Mouse (Mus musculus) E14TG2a.4 (cell line): ENCODE results near the gene Utp3.

Experiments
- CTCF ChIP-seq: conservative IDR thresholded peaks from 2 replicates; pipeline ENCODE4 v1.5.1; 2014; ENCODE audit warnings: low read length
- NANOG ChIP-seq: IDR thresholded peaks from 2 replicates; pipeline ENCODE4 v1.6.1; 2014; ENCODE audit warnings: borderline replicate concordance, low read length, mixed read lengths
- POU5F1 ChIP-seq: IDR thresholded peaks from 2 replicates; pipeline ENCODE4 v1.6.1; 2014; ENCODE audit warnings: low read length, borderline replicate concordance

DNA sequence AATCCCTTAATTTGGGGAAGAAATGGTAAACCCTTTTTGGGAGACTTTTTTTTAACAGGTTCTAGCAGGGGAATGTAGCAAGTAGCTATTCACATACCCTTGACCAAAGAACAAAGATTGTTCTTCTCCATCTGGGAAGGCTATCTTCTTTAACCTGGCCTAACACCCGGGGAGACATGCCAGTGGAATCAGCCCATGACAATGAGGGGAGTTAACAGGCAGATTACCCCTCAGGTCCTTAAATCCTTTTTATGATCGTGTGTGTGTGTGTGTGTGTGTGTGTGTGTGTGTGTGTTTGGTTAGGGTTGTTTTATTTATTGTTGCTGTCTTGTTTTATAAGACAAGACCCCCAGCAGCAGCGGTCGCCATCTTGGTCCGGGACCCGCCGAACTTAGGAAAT is 8.7 kb upstream of the Utp3 start:
- TF ChIP-seq CTCF (no peak), NANOG (no peak), POU5F1 (no peak)
